Mouse (Mus musculus): ENCODE data around the gene Mpig6b. TPM values are rescaled to one million over a fixed set of nuclear protein-coding genes. Genes with fewer than 3 reads are reported as not detected.

The Mpig6b gene
- total RNA-seq, 1 experiment from 2014 or later, result 0.24 TPM

- no peak for DNase-seq
Observed at GRCm38 (mm10) chr17:35016791-35017705, 48.9 kb downstream of the Mpig6b start.

GRCm38 (mm10) chr17:35016376-35016775, 49.6 kb downstream of the Mpig6b start, which contains the start of gene Vwa7:
Gene Vwa7 (plus strand): TSS chr17:35016579.
- DNase-seq, result peak; percentile 67

- no peak for DNase-seq
Observed at GRCm38 (mm10) chr17:35015296-35015695, 50.7 kb downstream of the Mpig6b start.

- no peak for DNase-seq
Observed at GRCm38 (mm10) chr17:35013221-35013620, 52.8 kb downstream of the Mpig6b start.

Other genes with a start within 250 kb of the Mpig6b start
- 45.1 and 45.5 TPM in 2 replicates for gene Stk19, start 229.2 kb downstream of the Mpig6b start, total RNA-seq (2021)
- gene Dxo, start 229.2 kb downstream of the Mpig6b start, total RNA-seq (2021), result 54.8 and 65.0 TPM in 2 replicates
- 69.2 and 79.3 TPM in 2 replicates for gene Skiv2l, start 216.0 kb downstream of the Mpig6b start, total RNA-seq (2021)
- gene Nelfe, start 215.8 kb downstream of the Mpig6b start, total RNA-seq (2021), result 57.9 and 61.6 TPM in 2 replicates
- gene Cfb, start 203.7 kb downstream of the Mpig6b start, total RNA-seq (2021), result 6.5 and 18.6 TPM in 2 replicates
- 15.0 and 22.5 TPM in 2 replicates for gene Zbtb12, start 186.7 kb downstream of the Mpig6b start, total RNA-seq (2021)
- gene Gm20547, start 184.1 kb downstream of the Mpig6b start, total RNA-seq (2021), result not detected in 2 replicates
- gene C2, start 167.9 kb downstream of the Mpig6b start, total RNA-seq (2021), result 71.7 and 86.4 TPM in 2 replicates
- 158 and 186 TPM in 2 replicates for gene Ehmt2, start 167.7 kb downstream of the Mpig6b start, total RNA-seq (2021)
- 1.7 and 2.4 TPM in 2 replicates for gene Slc44a4, start 151.7 kb downstream of the Mpig6b start, total RNA-seq (2021)
- gene Neu1, start 134.9 kb downstream of the Mpig6b start, total RNA-seq (2021), result 26.1 and 27.6 TPM in 2 replicates
- gene Hspa1b, start 106.9 kb downstream of the Mpig6b start, total RNA-seq (2021), result 29.0 and 79.3 TPM in 2 replicates
- gene Gm20481, start 96.3 kb downstream of the Mpig6b start, total RNA-seq (2021), result not detected in 2 replicates
- 18.9 and 33.6 TPM in 2 replicates for gene Hspa1a, start 94.0 kb downstream of the Mpig6b start, total RNA-seq (2021)
- gene Hspa1l, start 93.5 kb downstream of the Mpig6b start, total RNA-seq (2021), result 0.27 TPM in 1 of 2 replicates, not detected in the other
- 39.6 and 51.2 TPM in 2 replicates for gene Lsm2, start 84.3 kb downstream of the Mpig6b start, total RNA-seq (2021)
- 62.4 and 64.8 TPM in 2 replicates for gene Vars, start 65.2 kb downstream of the Mpig6b start, total RNA-seq (2021)
- 0.57 and 0.97 TPM in 2 replicates for gene Vwa7, start 49.6 kb downstream of the Mpig6b start, total RNA-seq (2021)
- gene Sapcd1, start 38.2 kb downstream of the Mpig6b start, total RNA-seq (2021), result 0.61 TPM in 1 of 2 replicates, not detected in the other
- 1.3 and 1.6 TPM in 2 replicates for gene Msh5, start 19.4 kb downstream of the Mpig6b start, total RNA-seq (2021)
- 79.7 and 90.5 TPM in 2 replicates for gene Clic1, start 16.2 kb downstream of the Mpig6b start, total RNA-seq (2021)
- gene Ddah2, start 7.1 kb downstream of the Mpig6b start, total RNA-seq (2021), result 14.2 and 17.8 TPM in 2 replicates
- gene Ly6g6c, start 796 bp downstream of the Mpig6b start, total RNA-seq (2021), result not detected in 2 replicates
- not detected in 2 replicates for gene Ly6g6e, start 10.7 kb upstream of the Mpig6b start, total RNA-seq (2021)
- 1.5 and 2.0 TPM in 2 replicates for gene Ly6g6d, start 11.9 kb upstream of the Mpig6b start, total RNA-seq (2021)
- gene Ly6g6f, start 19.4 kb upstream of the Mpig6b start, total RNA-seq (2021), result not detected in 2 replicates
- gene Abhd16a, start 23.1 kb upstream of the Mpig6b start, total RNA-seq (2021), result 67.1 and 84.9 TPM in 2 replicates
- gene Ly6g5c, start 42.1 kb upstream of the Mpig6b start, total RNA-seq (2021), result not detected in 2 replicates
- gene Ly6g5b, start 49.2 kb upstream of the Mpig6b start, total RNA-seq (2021), result 0.30 and 0.81 TPM in 2 replicates
- gene Gpank1, start 55.3 kb upstream of the Mpig6b start, total RNA-seq (2021), result 19.0 and 19.4 TPM in 2 replicates
- gene Csnk2b, start 55.9 kb upstream of the Mpig6b start, total RNA-seq (2021), result 201 and 272 TPM in 2 replicates
- 23.0 and 29.7 TPM in 2 replicates for gene D17H6S53E, start 60.2 kb upstream of the Mpig6b start, total RNA-seq (2021)
- 2.9 TPM in 1 of 2 replicates, not detected in the other for gene Apom, start 65.9 kb upstream of the Mpig6b start, total RNA-seq (2021)
- gene Bag6, start 69.0 kb upstream of the Mpig6b start, total RNA-seq (2021), result 403 and 461 TPM in 2 replicates
- 268 and 310 TPM in 2 replicates for gene Prrc2a, start 98.7 kb upstream of the Mpig6b start, total RNA-seq (2021)
- 2.3 and 3.0 TPM in 2 replicates for gene Aif1, start 109.9 kb upstream of the Mpig6b start, total RNA-seq (2021)
- 5.2 TPM in 1 of 2 replicates, not detected in the other for gene Lst1, start 122.3 kb upstream of the Mpig6b start, total RNA-seq (2021)
- 2.8 and 8.5 TPM in 2 replicates for gene Ltb, start 128.3 kb upstream of the Mpig6b start, total RNA-seq (2021)
- gene Tnf, start 135.8 kb upstream of the Mpig6b start, total RNA-seq (2021), result 0.58 and 0.76 TPM in 2 replicates
- gene Lta, start 139.2 kb upstream of the Mpig6b start, total RNA-seq (2021), result 0.30 TPM in 1 of 2 replicates, not detected in the other
- gene Gm16181, start 154.7 kb upstream of the Mpig6b start, total RNA-seq (2021), result not detected in 2 replicates
- 8.0 and 8.4 TPM in 2 replicates for gene Atp6v1g2, start 167.5 kb upstream of the Mpig6b start, total RNA-seq (2021)
- 18.3 and 24.1 TPM in 2 replicates for gene Nfkbil1, start 169.6 kb upstream of the Mpig6b start, total RNA-seq (2021)
- 237 and 249 TPM in 2 replicates for gene Ddx39b, start 175.6 kb upstream of the Mpig6b start, total RNA-seq (2021)
- gene H2-D1, start 196.5 kb upstream of the Mpig6b start, total RNA-seq (2021), result 86.1 and 109 TPM in 2 replicates

Data from adrenal gland, postnatal 25 days (tissue).